Mouse (Mus musculus) layer of hippocampus, postnatal 25 days (tissue): ENCODE data around the gene Stx17. TPM values are rescaled to one million over a fixed set of nuclear protein-coding genes. Genes with fewer than 3 reads are reported as not detected.

ENCODE experiments used
- DNase-seq, 2 experiments: peaks; one replicate each; pipeline ENCODE4 v3.0.0; 2022; ENCODE audit warnings: mixed read lengths in 2 of 2, low spot score in 1 of 2; ENCODE audit errors: extremely low spot score in 1 of 2
- total RNA-seq, 2 experiments: library from RNA; stranded (reverse); gene quantifications; 2 replicates each; pipeline ENCODE4 v1.2.3; 2021

The Stx17 gene
- 10 to 100 TPM; 18.8 to 23.1 TPM for total RNA-seq

DNA sequence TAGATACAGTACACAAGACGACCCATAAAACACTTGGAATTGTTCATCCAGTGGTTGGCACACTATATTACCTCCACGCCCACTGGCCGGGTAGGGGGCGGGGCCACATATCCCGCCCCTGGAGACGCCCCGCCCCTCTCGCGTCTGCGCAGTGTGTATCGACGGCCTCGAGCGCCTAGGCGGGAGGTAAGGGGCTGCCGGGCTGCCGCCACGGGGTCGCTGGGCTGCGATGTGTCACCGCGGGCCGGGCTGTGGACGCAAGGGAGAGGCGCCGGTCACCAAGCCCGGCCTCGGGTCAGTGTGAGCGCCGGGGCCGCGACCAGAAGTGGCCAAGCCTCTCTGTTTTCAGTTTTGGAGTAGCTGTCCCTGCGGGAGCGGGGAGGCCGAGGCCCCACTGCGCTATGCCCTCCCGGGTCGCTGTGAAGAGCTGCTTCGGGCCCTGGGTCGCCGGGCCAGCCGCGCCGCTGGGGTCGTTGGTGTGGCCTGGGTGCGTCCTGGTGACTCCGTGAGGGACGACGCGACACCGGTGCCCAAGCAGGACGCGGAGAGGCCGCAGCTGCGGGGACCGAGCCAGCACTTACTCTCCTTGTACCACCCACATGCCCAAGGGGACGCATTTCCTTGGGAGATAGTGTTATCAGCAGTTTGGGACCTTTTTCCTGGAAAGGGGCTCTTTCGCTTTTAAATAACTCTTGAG, at the start of gene Stx17:
Stx17 (plus strand) TSS at position 143 of the 697 bp plus-strand sequence.
- peak; percentile 72 to 73 for DNase-seq

DNA sequence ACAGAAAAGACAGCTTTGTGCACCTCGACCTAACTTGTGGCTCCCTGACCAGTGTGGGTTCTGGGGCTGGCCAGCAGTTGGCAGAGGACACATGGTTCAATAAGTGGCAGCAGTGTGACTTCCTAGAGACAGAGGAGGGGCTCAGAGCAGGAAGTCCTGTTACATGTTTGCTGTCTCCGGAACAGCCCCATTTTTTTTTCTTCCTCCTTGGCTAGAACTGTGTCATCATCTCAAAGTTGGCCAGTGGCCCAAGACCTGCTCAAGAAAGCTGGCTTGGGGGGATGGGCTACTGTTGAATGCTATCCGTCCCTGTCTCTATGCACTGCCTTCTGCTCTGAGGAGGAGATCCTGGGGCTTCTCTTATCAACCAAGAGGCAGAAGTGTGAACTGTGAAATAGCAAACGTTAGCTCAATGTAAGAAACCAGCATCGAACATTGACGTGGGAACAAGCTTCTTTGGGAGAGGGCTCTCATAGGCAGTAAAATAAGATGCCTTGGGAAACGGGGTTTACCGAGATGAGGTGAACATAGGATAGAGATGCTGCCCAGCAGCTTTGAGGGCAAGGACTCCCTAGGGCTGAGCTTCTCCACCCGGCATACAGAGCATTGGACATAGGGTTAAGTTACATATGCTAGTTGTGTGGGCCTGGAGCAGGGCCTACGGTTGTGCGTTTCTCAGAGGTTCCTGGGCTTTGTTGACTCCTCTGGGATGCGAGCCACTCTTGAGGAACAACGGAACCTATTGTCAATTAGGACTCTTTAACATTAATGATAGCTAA, 47.8 kb upstream of the Stx17 start:
- DNase-seq = no peak

DNA sequence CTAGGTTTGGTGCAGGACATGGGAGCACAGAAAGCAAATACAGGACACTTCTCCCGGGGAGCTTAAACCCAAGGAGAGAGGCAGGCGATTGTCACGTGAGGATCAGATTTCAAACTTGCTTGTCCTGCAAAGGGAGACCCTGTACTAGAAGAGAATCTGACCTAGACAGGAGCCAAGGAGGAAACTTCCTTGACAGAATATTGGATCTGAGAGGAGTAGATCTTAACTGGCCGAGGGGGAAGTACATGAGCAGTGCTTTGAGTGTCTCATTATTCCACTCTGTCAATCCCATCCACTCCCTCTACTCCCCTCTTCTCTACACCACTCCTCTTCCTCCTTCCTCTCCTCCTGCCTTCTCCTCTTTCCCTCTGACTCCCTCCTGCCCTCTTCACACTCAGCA, 46.5 kb upstream of the Stx17 start:
- no peak for DNase-seq

DNA sequence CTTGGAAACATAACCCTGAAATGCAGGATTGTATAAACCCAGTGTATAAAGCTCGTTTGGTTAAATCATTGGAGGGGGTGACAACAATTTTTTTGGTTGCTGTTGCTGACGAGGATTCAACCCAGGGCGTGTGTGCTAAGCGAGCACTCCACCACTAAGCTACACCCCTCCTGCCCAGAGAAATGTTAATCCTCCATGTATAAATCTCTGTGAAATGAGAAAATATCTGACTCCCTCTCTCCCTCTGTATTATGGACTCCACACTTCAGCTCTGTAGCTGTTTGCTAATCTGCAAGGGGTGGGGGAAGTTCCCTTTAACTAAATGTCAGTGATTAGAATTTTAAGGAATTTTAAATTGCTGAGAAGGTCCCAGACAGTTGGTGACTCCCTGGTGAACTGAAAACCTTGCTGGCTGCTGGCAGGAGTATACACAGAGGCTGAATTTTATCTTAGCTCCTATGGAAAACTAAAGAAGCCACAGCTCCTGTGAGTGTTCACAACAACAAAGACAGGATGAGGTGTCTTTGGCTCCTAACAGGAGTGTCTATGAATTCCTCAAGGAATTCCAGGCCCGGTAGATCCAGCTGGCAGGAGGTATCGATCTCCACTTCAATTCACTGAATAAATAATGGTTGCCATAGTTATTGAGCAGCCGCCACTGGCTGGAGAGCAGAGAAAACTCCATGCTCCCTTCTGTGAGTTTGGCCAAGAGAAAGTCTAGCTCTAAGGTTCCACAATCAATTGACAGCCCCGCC, 45.3 kb upstream of the Stx17 start:
- no peak for DNase-seq

DNA sequence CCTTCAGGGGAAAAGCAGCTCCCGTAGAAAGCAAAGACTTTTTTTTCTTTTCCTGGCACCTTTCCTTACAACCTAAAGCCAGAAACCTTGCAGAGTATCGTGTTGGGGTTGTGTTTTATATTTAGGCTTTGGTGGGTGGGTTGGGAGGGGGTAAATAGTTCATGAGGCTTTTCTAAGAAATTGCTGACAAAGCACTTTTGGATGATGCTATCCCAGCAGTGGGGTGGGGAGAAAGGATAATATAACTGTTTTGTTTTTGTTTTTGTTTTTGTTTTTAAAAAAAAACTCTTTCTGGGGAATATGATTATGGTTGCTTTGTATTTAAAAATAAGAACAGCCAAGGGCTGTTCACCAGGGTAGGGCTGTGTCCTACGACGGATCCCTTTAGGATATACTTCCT, 41.3 kb upstream of the Stx17 start:
- no peak for DNase-seq

DNA sequence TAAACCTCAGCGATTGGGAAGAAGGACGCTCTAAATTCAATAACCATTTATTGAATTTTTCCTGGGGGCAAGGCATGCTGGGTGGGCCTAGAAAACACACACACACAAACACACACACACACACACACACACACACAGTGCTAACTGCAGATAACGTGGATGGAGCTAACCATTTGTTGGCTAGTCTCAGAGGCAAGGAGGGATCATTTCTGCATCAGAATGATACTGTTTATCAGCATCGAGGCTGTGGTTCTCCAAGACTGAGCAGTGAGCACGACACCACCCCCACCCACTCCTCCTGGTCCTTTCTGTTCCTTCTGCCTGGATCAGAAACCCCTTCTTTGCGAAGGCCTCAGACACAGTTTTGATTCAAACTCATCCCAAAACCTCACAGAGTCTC, 38.1 kb upstream of the Stx17 start:
- no peak for DNase-seq

DNA sequence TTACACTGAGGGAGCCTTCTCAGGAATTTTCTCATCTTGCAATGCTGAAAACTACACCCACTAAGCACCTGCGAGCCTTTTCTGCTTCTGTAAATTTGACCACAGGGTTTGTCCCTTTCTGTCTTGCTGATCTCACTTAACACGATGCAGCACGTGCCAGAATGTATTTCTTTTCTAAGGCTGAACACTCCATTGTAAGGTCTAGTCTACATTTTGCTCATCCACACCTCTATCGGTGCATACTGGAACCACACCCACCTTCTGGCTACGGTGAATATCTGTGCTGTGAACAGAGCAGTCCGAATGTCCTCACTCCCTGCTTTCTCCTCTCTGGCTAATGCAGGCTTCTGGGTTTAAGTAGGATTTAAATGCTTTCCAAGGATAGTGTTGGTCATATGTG, 37.2 kb upstream of the Stx17 start:
- DNase-seq = no peak

DNA sequence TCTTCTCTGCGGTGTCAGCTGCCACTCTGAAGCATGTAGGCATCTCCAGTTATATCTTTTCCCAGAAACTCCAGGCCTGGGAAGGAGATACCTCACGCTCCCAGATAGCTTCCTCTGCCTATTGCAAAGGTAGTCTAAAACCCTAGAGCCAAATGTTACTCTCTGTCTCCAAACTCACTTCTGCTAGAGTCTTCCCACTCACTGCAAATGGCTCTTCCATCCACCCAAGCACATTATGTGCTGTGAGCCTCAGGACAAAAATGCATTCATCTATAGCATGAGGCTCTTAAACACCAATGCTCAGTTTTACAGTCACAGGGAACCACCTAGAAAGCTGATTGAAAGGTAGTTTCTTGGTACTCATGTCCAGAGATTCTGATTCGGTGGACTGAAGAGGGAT, 31.5 kb upstream of the Stx17 start:
- DNase-seq = no peak

DNA sequence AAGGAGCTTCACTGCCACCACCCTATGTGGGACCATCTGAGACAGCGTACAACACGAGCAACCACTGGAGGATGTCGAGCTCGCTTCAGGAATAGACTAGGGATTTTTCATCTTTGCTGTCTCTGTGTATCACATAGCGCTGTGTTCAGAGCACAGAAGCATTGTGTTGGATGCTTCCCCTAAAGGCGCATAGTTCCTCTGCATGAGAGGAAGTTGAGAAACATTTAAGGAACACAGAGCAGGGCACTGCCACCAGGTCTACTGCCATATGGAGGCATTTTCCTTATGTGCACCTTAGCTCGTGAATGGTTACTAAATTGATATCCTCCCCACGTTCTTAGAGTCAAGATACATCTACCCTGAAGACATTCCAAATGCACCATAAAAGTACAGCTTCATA, 24.5 kb upstream of the Stx17 start:
- no peak for DNase-seq

DNA sequence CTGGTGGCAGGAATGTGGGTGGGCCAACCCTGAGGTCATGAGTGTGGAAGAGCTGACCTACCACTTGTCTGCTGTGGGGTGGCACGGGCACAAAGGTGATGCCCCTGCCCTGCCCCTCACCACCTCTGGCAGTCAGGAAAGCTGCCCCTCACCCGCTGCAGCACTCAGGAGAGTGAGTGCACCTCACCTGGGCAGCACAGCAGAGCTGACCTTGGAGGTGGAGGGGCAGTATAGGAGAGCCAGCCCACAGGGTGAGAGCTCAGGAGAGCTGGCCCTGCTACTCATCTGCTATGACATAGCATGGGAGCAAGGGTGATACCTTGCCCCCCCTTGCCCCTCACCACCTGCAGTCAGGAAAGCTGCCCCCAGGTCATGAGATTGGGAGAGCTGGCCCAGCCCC, 22.7 kb upstream of the Stx17 start:
- DNase-seq = no peak

DNA sequence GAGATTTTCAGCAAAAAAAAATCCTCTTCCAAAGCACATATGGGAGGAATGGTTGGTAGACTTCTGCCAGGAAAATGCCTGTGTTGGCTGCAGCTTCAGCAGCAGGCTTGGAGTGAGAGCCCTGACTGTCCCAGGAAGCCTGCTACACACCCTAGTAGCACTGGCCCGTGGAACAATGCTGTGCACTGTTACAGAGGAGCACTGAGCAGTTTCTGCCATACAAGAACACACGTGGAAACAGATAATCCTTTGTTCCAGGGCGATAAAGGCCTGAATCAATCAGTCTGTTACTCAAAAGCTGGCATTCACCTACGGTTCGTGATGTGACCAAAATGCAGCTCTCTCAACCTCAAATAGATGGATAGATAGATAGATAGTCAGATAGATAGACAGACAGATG, 19.3 kb upstream of the Stx17 start:
- no peak for DNase-seq

DNA sequence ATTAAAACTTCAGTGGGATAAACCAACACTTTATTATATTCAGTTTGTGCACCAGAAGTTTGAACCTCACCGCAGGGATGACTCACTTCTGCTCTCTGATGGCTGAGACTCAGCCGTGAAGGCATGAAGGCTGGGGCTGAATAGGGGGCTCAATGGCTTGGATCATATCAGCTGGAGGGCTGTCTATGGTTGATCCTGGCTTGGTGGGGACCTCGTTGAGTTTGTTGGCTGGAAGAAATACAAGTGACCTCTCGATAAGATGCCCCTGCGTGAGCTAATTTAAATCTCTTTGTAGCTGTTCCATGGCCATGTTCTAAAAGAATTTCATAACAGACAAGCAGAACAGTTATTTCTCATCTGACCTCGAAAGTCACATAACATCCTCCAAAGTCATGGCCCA, 17.6 kb upstream of the Stx17 start:
- DNase-seq = no peak

DNA sequence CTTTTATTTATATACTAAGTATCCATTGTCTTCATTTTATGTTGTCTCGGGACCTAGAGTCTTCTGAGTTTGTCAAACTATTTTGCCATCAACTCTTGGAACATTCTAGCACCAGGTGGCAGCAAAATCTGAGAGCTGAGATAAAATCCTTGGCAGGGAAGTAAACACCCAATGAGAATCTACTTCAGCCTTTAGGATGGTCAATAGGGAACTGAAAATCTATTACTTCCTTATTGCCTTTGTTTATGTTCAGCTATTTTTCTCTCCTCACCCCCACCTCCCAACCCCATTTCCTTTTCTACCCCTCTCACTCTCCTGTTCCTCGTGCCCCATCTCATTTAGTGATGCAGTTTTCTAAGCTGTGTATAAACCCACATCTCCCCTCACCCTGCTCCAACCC, 16.1 kb upstream of the Stx17 start:
- no peak for DNase-seq

DNA sequence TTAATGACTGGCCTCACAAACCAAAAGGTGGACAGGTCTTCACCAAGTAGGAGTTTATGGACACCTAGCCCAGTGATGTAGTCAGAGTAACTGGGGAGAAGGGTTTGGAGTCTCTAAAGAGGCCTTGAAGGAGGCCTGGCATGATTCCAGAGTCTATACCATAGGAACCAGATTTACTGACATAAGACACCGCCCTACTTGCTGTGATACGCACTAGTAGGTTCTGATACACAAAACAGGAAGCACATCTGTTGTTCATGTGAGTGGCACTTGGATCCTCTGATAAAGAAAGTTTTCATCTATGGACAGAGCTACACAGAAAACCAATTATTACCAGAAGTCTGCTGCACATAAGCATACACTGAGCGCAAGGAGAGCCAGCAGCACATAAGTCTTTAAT, 14.4 kb upstream of the Stx17 start:
- no peak for DNase-seq

DNA sequence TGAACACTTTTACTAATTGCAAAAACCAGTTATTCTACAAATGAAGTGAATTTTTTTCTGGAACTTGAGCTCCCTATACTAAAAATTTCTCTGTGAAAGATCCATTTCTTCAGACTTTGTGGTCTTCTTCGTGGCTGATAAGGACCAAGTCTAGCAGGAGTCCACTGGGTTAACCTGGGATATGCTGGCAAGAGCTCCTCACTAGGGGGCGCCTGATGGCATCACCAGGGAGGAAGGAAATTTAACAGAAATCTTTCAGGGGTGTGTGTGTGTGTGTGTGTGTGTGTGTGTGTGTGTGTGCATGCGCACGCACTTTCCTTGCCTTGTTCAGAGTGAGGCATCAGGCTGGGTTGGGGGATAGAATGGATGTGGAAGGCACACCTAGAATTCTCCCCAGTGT, 8.5 kb upstream of the Stx17 start:
- DNase-seq = peak in 1 of 2 experiments; percentile 45

DNA sequence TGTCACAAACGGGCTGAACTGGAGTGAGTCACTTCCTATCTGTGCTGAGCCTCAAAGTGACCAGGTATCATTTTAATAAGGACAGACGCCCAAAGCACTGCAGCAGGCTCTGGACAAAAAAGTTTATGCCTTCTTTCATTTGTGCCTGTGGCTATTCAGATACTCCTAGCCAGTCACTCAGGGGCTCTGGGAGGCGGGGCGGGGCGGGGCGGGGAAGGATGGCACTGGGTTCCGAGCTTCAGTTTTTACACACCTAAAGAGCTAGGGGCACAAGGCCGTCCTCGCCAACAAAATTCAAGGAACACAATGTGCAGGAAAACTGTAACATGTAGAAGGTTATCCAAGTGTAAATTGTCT, 321 bp upstream of the Stx17 start:
- no peak for DNase-seq

DNA sequence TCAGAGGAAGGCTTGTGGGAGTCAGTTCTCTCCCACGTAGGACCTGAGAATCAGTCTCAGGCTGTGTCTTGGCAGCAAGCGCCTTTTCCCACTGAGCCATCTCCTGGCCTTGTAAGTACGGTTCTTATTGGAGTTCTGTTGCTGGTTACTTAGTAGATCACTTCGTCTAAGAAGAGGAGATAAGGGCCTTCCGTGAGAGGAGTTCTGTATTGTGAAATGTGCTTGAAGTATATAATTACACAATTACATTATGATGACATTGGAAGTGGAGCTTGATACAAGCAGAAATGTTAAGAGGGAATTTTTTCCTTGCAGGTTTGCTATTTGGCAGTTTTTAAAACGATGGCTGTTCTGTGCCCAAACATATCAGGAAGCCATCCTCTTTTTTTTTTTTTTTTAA, 5.6 kb downstream of the Stx17 start:
- no peak for DNase-seq

DNA sequence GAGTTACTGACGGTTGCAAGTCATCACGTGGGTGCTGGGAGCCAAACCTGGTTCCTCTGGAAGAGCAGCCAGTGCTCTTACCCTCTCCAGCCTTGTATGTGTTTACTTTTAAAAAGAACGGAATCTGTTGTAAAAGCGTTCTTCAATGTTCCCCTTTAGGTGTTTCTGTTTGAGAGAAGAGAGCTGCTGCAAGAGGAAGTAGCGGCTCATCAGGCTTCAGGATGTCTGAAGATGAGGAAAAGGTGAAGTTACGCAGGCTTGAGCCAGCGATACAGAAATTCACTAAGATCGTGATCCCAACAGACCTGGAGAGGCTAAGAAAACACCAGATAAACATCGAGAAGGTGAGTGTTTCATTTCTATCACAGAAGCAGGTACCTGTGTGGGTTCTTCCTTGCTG, 6.9 kb downstream of the Stx17 start:
- no peak for DNase-seq

DNA sequence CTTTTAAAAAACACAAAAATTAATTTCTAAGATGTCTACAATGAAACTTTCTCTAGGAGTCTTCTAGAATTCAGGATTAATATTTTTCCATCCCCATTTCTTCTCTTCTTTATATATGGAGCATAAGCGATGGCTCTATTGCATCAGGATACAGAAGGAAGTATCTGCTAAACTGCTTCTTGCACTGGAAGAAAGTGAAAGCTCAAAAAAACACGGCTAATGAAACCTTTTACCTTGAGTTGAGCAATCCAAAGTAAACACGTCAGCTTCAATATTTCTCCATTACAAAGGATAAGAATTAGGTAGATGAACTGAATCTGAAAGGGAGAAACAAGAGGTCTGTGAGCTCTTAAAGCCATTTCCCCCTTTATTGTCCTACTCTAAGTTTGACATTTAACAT, 8.0 kb downstream of the Stx17 start:
- DNase-seq = no peak

DNA sequence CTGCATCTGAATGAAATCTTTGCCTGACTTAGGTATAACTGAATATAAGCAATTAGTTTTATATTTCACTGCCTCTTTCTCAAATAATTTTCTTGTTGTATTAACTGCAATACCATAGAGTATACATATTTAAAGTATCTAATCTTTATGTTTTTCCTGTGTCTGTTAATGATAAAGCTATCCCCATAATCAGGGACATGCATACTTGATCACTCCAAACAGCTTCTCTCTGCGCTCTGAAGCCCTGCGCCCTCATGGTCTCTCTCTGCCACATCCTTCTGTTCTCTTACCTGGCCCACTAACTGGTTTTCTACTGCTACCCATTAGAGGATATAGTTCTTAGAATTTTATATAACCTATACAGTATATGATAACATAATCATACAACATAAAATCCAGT, 24.8 kb downstream of the Stx17 start:
- no peak for DNase-seq

DNA sequence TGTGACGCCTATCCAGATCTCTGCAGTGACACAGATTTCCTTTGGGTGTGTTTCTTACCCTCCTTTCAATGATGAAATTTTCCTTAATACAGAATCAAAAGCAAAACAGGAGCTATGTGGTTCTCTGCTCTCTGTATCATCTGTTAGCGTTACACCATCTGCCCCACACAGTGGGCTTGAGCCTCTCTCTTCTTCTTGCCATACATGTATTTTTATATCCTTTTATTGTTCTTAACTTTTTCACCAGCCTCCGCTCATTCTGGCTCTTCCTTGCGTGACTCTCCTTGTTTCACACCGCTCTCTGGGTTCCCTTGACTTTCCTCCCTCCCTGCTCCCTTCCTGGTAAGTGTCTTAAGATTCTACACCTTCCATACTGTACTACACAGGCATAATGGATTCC, 28.5 kb downstream of the Stx17 start:
- DNase-seq = no peak

DNA sequence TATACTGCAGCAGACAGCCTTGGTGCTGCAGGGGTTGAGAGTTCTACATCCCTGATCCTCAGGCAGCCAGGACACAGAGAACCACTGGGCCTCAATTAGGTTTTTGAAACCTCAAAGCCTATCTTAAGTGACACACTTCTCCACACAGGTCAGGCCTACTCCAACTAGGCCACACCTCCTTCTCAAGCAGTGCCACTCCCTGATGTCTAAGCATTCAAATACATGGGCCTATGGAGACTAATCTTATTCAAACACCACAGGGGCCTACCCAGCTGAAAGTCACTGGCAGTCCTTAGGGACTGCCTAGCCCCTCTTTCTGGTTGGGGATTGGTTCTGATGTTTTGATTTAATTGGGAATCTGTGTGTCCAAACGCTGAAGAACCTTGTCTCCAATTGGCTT, 31.1 kb downstream of the Stx17 start:
- DNase-seq = no peak
